19 mouse cellular contexts compared by ENCODE assay signal in genomic region chr7:75789746-75790145, GRCm38 (mm10). TPM values are rescaled to one million over a fixed set of nuclear protein-coding genes. Genes with fewer than 3 reads are reported as not detected.
A peak's percentile ranks its signal among the peaks of the same experiment; 100 is the strongest.
DNase-seq lines count a peak whose midpoint lies in the region; ATAC-seq and TF ChIP-seq lines count a peak whose summit lies in the region.
"Had no signal": no experiment of that assay in that cellular context is flagged by ENCODE, and none has a peak within 500 bp of the region (broad histone marks: within the 10 kb centered on the region; RNA-seq: fewer than 3 reads in every experiment).

No protein-coding gene starts in this region.

- ATAC-seq in kidney, postnatal 0 days (replicated peaks; ENCODE audit: low FRiP score, low read depth) = no peak
- peak; percentile 15 for ATAC-seq in inflammation-experienced regulatory T-cells, adult 6 months
- ATAC-seq: intestine, embryonic 15.5 days; lung, postnatal 0 days; midbrain, embryonic 13.5 days had no signal

- no peak for TF ChIP-seq CTCF in kidney, postnatal 0 days (IDR thresholded peaks at IDR 0.05; ENCODE audit: low read depth)

- no peaks in the 10 kb centered on the region for H3K27me3 ChIP-seq in kidney, postnatal 0 days (ENCODE audit: insufficient read depth, low read length)
- H3K27me3 ChIP-seq: embryonic facial prominence, embryonic 15.5 days; hindbrain, embryonic 13.5 days; intestine, embryonic 15.5 days; midbrain, embryonic 13.5 days; stomach, embryonic 15.5 days had no signal

- no peak overlapping the region for H3K4me3 ChIP-seq in kidney, postnatal 0 days (replicated peaks; ENCODE audit: low read depth, low read length)
- H3K4me3 ChIP-seq: embryonic facial prominence, embryonic 15.5 days; hindbrain, embryonic 13.5 days; intestine, embryonic 15.5 days; layer of hippocampus, adult 2 months; midbrain, embryonic 13.5 days; stomach, embryonic 15.5 days had no signal

- H3K9me3 ChIP-seq in kidney, postnatal 0 days (replicated peaks; ENCODE audit: low read length) = no peaks in the 10 kb centered on the region
- H3K9me3 ChIP-seq: embryonic facial prominence, embryonic 15.5 days; hindbrain, embryonic 13.5 days; intestine, embryonic 15.5 days; midbrain, embryonic 13.5 days; stomach, embryonic 15.5 days had no signal

- no peak overlapping the region for H3K27ac ChIP-seq in kidney, postnatal 0 days
- H3K27ac ChIP-seq: embryonic facial prominence, embryonic 15.5 days; hindbrain, embryonic 13.5 days; intestine, embryonic 15.5 days; layer of hippocampus, adult 2 months; midbrain, embryonic 13.5 days; stomach, embryonic 15.5 days had no signal

- intact Hi-C loops in heart, postnatal 10 days (cut with DNase I) = no loop called here

- H3K4me2 ChIP-seq in kidney, postnatal 0 days (ENCODE audit: low read length) = no peak overlapping the region
- H3K4me2 ChIP-seq: embryonic facial prominence, embryonic 15.5 days; hindbrain, embryonic 13.5 days; intestine, embryonic 15.5 days; midbrain, embryonic 13.5 days; stomach, embryonic 15.5 days had no signal

- H3K4me1 ChIP-seq in kidney, postnatal 0 days (replicated peaks; ENCODE audit: insufficient read depth, low read length) = 0 out of 2 replicates have a peak, but pooled peaks cover 5% of the 10 kb centered on the region
- H3K4me1 ChIP-seq: hindbrain, embryonic 13.5 days; midbrain, embryonic 13.5 days had no signal

- DNase-seq in heart, adult 11 months = peak; percentile 96
- no peak for DNase-seq in heart, postnatal 10 days
- DNase-seq in kidney, postnatal 0 days (ENCODE audit: low spot score) = peak; percentile 16
- no peak for DNase-seq in kidney, postnatal 10 days
- peak; percentile 36 for DNase-seq in CD4-positive, CD25-positive, alpha-beta regulatory T cell, adult 2 months (ENCODE audit: low read depth, low spot score)
- no peak for DNase-seq in embryo, embryonic 10.5 days (ENCODE audit: low spot score)
- DNase-seq: cerebellum, adult 11-12 months; cerebellum, postnatal 25 days; spleen, adult 18-20 months; thymus, adult 18-20 months; thymus, postnatal 4 days had no signal

- no peak overlapping the region for H3K9ac ChIP-seq in kidney, postnatal 0 days (ENCODE audit: low read depth, low read length)
- H3K9ac ChIP-seq: embryonic facial prominence, embryonic 15.5 days; hindbrain, embryonic 13.5 days; intestine, embryonic 15.5 days; midbrain, embryonic 13.5 days; stomach, embryonic 15.5 days had no signal

- no peaks in the 10 kb centered on the region for H3K36me3 ChIP-seq in kidney, postnatal 0 days (ENCODE audit: insufficient read depth, low read length)
- H3K36me3 ChIP-seq: embryonic facial prominence, embryonic 15.5 days; hindbrain, embryonic 13.5 days; intestine, embryonic 15.5 days; midbrain, embryonic 13.5 days; stomach, embryonic 15.5 days had no signal

- WGBS in kidney, postnatal 0 days = 91% methylated on average over 6 of the region's 6 CpGs

RNA-seq across cellular contexts. Expression of gene Klhl25, which starts 58.4 kb away (rescaled TPM):
- total RNA-seq in heart, postnatal 10 days (2021) = 10 to 100 TPM in 1 of 2 experiments, 1 to 10 TPM in 1; 7.1 to 10.7 TPM
- 10.3 and 10.5 TPM in 2 replicates for polyA plus RNA-seq in kidney, postnatal 0 days (2015; fragmentation: Nextera tagmentation; extraction: Ambion mirVana)
- polyA plus RNA-seq in inflammation-experienced regulatory T-cells, adult 6 months (2017; shearing (Covaris generic)) = 10 to 100 TPM; 10.0 to 15.1 (median 14.4) TPM

Comparison
In these comparisons a context has a peak if more than half of its experiments do, and no peak if none do; other contexts are left out.
1. DNase-seq: peak in heart, adult 11 months (single experiment), kidney, postnatal 0 days (single experiment) and CD4-positive, CD25-positive, alpha-beta regulatory T cell, adult 2 months (single experiment); none in heart, postnatal 10 days (0 of 2), kidney, postnatal 10 days (single experiment) and embryo, embryonic 10.5 days (single experiment).